Mouse (Mus musculus): ENCODE measurements around the gene Btrc.

DNA sequence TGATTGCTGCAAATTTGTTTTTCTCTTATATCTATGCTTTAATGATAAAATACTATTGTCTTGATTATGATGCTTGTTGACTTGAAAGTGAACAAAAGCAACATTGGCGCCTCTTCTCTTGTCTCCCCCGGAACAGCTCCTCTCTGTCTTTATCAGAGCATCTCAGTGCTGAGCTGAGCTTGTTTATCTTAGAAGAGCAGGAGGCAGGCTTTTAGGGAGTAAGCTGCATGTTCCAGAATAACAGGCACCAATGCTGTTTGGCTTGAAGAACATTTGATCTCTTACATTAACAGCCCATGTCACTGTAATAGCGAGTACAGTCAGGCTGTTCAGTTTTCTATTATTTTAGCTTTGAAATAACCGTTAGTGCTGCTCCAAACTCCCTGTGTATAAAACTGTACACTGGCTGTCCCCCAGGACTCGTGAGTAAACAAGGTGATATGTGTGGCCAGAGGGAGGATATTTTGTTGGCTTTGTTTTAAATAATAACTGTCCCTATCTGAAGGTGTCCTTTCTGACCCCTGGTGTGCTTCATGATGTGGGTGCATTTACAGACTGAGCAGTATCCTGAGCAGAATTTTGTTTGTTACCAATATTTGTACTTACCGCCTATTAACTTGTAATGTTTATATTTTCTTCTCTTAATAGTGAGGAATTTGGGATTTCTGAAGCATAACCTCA is 81.9 kb downstream of the Btrc start:
- TF ChIP-seq CTCF (IDR thresholded peaks at IDR 0.05; ENCODE audit: control insufficient read depth, insufficient read depth, insufficient replicate concordance, low read depth, low read length) = no peak
- TF ChIP-seq POLR2A (IDR thresholded peaks at IDR 0.05; ENCODE audit: control insufficient read depth, low read depth, low read length) = no peak
